Mouse (Mus musculus): ENCODE data around the gene Myo5c. TPM values are rescaled to one million over a fixed set of nuclear protein-coding genes. Genes with fewer than 3 reads are reported as not detected.

Myo5c gene
- 1.6 and 2.0 TPM in 2 replicates for polyA plus RNA-seq (2012; rRNA removed)

GRCm38 (mm10) chr9:75231841-75232746, at the start of gene Myo5c:
TSS of gene Myo5c (plus strand) at chr9:75232020.
- DNase-seq (ENCODE audit: extremely low spot score in 1 of 2, low spot score in 1 of 2), result no peak

- no peak for DNase-seq (ENCODE audit: extremely low spot score in 1 of 2, low spot score in 1 of 2)
These were observed 44.1 kb upstream of the Myo5c start for GRCm38 (mm10) chr9:75187646-75188260.

DNA sequence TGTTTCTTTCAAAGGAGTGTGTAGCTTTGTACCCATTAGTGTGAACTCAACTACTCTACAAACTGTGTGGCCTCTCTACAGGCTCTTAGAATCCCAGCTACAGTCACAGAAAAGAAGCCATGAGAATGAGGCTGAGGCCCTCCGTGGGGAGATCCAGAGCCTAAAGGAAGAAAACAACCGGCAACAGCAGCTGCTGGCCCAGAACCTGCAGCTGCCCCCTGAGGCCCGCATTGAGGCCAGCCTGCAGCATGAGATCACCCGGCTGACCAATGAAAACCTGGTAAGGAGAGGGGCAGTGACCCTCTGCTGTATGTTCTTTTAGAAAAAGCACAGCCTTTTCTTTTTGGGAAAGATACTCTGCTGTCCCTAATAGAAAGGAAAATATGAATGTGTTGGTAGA, 38.0 kb upstream of the Myo5c start:
- DNase-seq (ENCODE audit: extremely low spot score in 1 of 2, low spot score in 1 of 2), result no peak

DNA sequence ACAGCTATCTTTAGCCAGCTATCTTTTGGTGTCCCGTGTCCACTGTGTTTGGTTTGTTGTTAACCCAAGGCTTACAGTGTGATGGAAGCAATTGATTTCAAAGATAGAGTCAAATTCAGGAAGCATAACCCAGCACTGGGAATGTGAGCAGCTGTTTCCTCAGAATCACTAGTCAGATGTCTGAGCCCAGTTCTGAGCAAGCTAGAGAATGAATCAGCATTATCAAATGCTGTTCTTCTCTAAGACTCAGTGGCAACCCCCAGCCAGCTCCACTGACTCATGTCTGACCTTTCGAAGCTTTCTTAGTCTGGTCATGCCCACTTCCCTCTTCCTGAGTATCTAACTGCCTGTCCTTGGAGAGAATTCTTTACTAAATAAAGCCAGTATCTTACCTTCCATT, 35.5 kb upstream of the Myo5c start:
- peak; percentile 73 to 79 for DNase-seq (ENCODE audit: extremely low spot score in 1 of 2, low spot score in 1 of 2)

- peak in 1 of 2 experiments; percentile 58 for DNase-seq (ENCODE audit: extremely low spot score in 1 of 2, low spot score in 1 of 2)
These were observed 34.5 kb upstream of the Myo5c start for GRCm38 (mm10) chr9:75197297-75197696.

DNA sequence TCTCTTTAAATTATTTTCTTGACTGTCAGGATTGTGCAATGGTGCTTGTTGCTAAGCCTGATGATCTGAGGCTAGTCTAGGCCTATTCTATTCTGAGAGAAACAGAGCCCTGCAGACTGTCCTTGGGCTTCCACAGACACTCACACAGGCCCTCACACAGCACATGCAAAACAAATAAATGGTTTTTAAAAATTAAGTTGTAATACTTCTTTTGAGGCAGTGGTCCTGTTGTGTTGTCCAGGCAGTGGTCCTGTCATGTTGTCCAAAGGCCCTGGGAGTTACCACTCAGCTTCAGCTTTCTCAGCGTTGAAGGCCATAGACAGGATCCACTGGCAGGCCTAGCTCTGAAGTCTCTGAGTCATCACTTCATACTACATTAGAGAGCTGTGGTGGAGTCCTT, 30.3 kb upstream of the Myo5c start:
- DNase-seq (ENCODE audit: extremely low spot score in 1 of 2, low spot score in 1 of 2), result no peak

DNA sequence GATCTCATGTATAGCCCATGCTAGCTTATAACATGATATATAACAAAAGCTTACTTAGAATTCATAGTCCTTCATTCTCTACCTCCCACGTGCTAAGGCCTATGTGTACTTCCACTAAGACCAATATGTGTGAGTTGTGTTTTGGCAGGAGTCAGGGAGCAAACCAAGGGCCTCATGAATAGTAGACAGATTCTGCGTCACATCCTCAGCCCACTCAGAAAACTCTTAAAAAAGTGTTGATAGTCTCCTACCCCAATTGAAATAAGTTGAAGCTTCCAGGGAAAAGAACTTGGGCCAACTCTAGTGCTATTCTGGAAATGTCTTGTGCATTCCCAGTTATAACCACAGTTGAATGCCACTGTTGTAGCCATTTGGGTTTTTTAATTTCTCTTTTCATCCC, 29.8 kb upstream of the Myo5c start:
- DNase-seq (ENCODE audit: extremely low spot score in 1 of 2, low spot score in 1 of 2), result peak in 1 of 2 experiments; percentile 60

DNA sequence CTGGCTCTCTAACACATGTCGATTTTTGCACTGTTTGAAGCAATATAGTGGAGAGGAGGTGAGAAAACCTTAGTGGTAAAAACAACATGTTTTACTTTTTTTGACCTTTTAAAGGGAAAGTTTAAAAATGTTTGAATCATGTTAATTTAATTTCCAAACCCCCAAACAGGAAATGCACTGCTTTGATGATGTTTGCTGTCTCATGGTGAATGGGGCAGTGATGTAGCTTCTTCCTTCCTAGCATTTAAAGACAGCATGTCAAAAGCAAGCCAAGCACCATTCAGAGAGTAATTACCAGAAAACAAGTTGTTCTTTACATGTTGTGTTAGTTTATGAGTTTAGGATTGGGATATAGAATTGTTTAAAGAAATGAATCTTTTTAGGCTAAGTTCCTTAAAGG, 22.6 kb upstream of the Myo5c start:
- DNase-seq (ENCODE audit: extremely low spot score in 1 of 2, low spot score in 1 of 2), result no peak

- no peak for DNase-seq (ENCODE audit: extremely low spot score in 1 of 2, low spot score in 1 of 2)
These were observed 21.6 kb upstream of the Myo5c start for GRCm38 (mm10) chr9:75210269-75210668.

- DNase-seq (ENCODE audit: extremely low spot score in 1 of 2, low spot score in 1 of 2), result no peak
These were observed 16.9 kb upstream of the Myo5c start for GRCm38 (mm10) chr9:75214743-75215413.

GRCm38 (mm10) chr9:75219942-75220341, 11.9 kb upstream of the Myo5c start:
- DNase-seq (ENCODE audit: extremely low spot score in 1 of 2, low spot score in 1 of 2), result peak; percentile 52 to 72

- no peak for DNase-seq (ENCODE audit: extremely low spot score in 1 of 2, low spot score in 1 of 2)
These were observed 10.2 kb upstream of the Myo5c start for GRCm38 (mm10) chr9:75221420-75222287.

GRCm38 (mm10) chr9:75232860-75233259, 1.0 kb downstream of the Myo5c start:
- no peak for DNase-seq (ENCODE audit: extremely low spot score in 1 of 2, low spot score in 1 of 2)

DNA sequence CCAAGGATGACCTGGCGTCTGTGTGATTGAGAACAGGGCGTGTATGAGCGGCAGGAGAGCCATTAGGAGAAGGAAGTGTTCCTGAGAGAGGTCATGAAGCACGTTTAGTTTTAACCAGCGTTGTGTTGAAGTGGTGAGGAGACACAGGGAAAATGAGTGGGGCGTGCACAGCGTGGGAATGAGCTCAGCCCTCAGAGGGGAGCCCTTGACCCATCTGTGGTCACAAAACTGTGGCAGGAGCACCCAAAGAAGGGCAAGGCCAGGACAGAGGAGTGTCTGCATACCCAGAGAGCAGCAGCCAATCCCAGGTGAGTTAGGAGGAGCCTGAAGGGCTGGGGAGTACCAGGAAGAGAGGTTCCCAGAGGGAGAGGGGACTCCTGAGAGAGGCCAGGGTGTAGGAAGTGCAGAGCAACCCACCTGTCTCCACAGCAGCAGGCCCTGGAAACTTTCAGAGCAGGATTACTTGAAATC, 2.5 kb downstream of the Myo5c start:
- no peak for DNase-seq (ENCODE audit: extremely low spot score in 1 of 2, low spot score in 1 of 2)

GRCm38 (mm10) chr9:75234983-75235627, 3.3 kb downstream of the Myo5c start:
- peak; percentile 57 to 69 for DNase-seq (ENCODE audit: extremely low spot score in 1 of 2, low spot score in 1 of 2)

- no peak for DNase-seq (ENCODE audit: extremely low spot score in 1 of 2, low spot score in 1 of 2)
These were observed 3.9 kb downstream of the Myo5c start for GRCm38 (mm10) chr9:75235696-75236095.

- no peak for DNase-seq (ENCODE audit: extremely low spot score in 1 of 2, low spot score in 1 of 2)
These were observed 4.8 kb downstream of the Myo5c start for GRCm38 (mm10) chr9:75236416-75237308.

DNA sequence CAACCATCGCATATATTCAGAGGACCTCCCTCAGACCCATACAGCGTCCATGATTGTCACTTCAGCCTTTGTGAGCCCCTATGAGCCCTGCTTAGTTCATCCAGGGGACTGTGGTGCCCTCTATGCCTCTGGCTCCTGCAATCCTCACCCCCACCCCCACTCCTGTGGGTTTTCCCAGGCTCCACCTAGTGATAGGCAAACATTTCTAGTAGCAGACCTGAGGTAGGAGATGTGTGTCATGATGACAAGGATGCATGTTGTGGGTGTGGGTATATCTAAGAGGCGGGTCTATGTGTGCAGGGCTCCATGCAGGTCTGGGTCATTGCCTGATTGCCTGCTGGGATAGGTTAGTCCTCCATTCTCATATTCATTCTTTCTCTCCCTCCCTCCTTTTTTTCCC, 6.4 kb downstream of the Myo5c start:
- DNase-seq (ENCODE audit: extremely low spot score in 1 of 2, low spot score in 1 of 2), result no peak

GRCm38 (mm10) chr9:75243052-75243451, 11.2 kb downstream of the Myo5c start:
- peak in 1 of 2 experiments; percentile 76 for DNase-seq (ENCODE audit: extremely low spot score in 1 of 2, low spot score in 1 of 2)
